Mouse (Mus musculus): ENCODE results near the gene Kif6.

GRCm38 (mm10) chr17:49885035-49885434 lies 270.1 kb downstream of the Kif6 start:
- no peak for TF ChIP-seq CTCF (conservative IDR thresholded peaks at IDR 0.05; ENCODE audit: low read length)
- TF ChIP-seq POU5F1 (IDR thresholded peaks at IDR 0.05; ENCODE audit: borderline replicate concordance, low read length) = no peak
- no peak for TF ChIP-seq NANOG (IDR thresholded peaks at IDR 0.05; ENCODE audit: borderline replicate concordance, low read length)

Measured in E14TG2a.4 (cell line).